Comparison of ENCODE assay signal across 9 mouse cellular contexts in genomic region chr7:29280801-29281200, GRCm38 (mm10). TPM values are rescaled to one million over a fixed set of nuclear protein-coding genes. Genes with fewer than 3 reads are reported as not detected.
DNase-seq lines count a peak whose midpoint lies in the region; ATAC-seq and TF ChIP-seq lines count a peak whose summit lies in the region.
"Had no signal": no experiment of that assay in that cellular context is flagged by ENCODE, and none has a peak within 500 bp of the region (broad histone marks: within the 10 kb centered on the region; RNA-seq: fewer than 3 reads in every experiment).

No protein-coding gene starts in this region.

- ATAC-seq in limb, embryonic 13.5 days (ENCODE audit: low FRiP score, low read depth): no peak
- no peak for ATAC-seq in stomach, embryonic 15.5 days (ENCODE audit: insufficient read depth, low FRiP score, low read depth)

- 12% methylated on average over 13 of the region's 13 CpGs for WGBS in cerebellum, adult 2 months
- WGBS in limb, embryonic 13.5 days: 10% methylated on average over 13 of the region's 13 CpGs
- 13% methylated on average over 13 of the region's 13 CpGs for WGBS in stomach, embryonic 15.5 days

- H3K4me2 ChIP-seq in limb, embryonic 13.5 days (replicated peaks): peak overlapping the region; percentile 98
- peak overlapping the region; percentile 93 for H3K4me2 ChIP-seq in stomach, embryonic 15.5 days

- no peaks in the 10 kb centered on the region for H3K9me3 ChIP-seq in limb, embryonic 13.5 days
- no peaks in the 10 kb centered on the region for H3K9me3 ChIP-seq in stomach, embryonic 15.5 days

- peak in 1 of 2 experiments; percentile 26 for DNase-seq in cerebellum, adult 2 months
- DNase-seq in cerebellum, adult 11 months: no peak
- DNase-seq in retina, postnatal 1 day: peak; percentile 32
- DNase-seq in retina, embryonic 14.5 days (ENCODE audit: low spot score): no peak
- DNase-seq in ovary, adult 18-20 months (ENCODE audit: low spot score): no peak
- no peak for DNase-seq in testis, postnatal 14 days (ENCODE audit: low spot score)

- no peak for TF ChIP-seq POLR2A in cerebellum, adult 2 months (IDR thresholded peaks at IDR 0.05; ENCODE audit: borderline replicate concordance, insufficient read depth, low read length)

- peaks cover 2% of the 10 kb centered on the region for H3K4me1 ChIP-seq in cerebellum, adult 2 months (ENCODE audit: control insufficient read depth, insufficient read depth, low read length)
- H3K4me1 ChIP-seq in limb, embryonic 13.5 days: peaks cover 35% of the 10 kb centered on the region
- peaks cover 8% of the 10 kb centered on the region; the same call in 1 of the 2 replicates for H3K4me1 ChIP-seq in stomach, embryonic 15.5 days

- H3K36me3 ChIP-seq in limb, embryonic 13.5 days: no peaks in the 10 kb centered on the region
- H3K36me3 ChIP-seq in stomach, embryonic 15.5 days: no peaks in the 10 kb centered on the region

- no peak overlapping the region for H3K27ac ChIP-seq in cerebellum, adult 2 months (ENCODE audit: insufficient read depth, low read length)
- no peak overlapping the region for H3K27ac ChIP-seq in limb, embryonic 13.5 days
- peak overlapping the region; percentile 92 for H3K27ac ChIP-seq in stomach, embryonic 15.5 days

- no peak for TF ChIP-seq CTCF in cerebellum, adult 2 months (IDR thresholded peaks at IDR 0.05; ENCODE audit: borderline replicate concordance, insufficient read depth, low read depth, low read length)

- H3K4me3 ChIP-seq in cerebellum, adult 2 months (replicated peaks; ENCODE audit: insufficient read depth, low read depth, low read length): peak overlapping the region; percentile 73
- H3K4me3 ChIP-seq in limb, embryonic 13.5 days: peak overlapping the region; percentile 70
- H3K4me3 ChIP-seq in stomach, embryonic 15.5 days (replicated peaks): peak overlapping the region; percentile 57

- H3K27me3 ChIP-seq in cerebellum, adult 2 months (ENCODE audit: control insufficient read depth, insufficient read depth, low read length): no peaks in the 10 kb centered on the region
- peaks cover 36% of the 10 kb centered on the region for H3K27me3 ChIP-seq in limb, embryonic 13.5 days
- H3K27me3 ChIP-seq in stomach, embryonic 15.5 days (replicated peaks): 0 out of 2 replicates have a peak, but pooled peaks cover 11% of the 10 kb centered on the region

- H3K9ac ChIP-seq in limb, embryonic 13.5 days: peak overlapping the region; percentile 74
- H3K9ac ChIP-seq in stomach, embryonic 15.5 days: peak overlapping the region; percentile 49; the same call in 1 of the 2 replicates

RNA-seq across cellular contexts. Expression of gene Spint2, which starts 0.9 kb away (rescaled TPM):
- 46.2 and 54.9 TPM in 2 replicates for polyA plus RNA-seq in cerebellum, adult 2 months (2012; rRNA removed)
- 110 and 112 TPM in 2 replicates for polyA plus RNA-seq in limb, embryonic 13.5 days (2015; fragmentation: Nextera tagmentation; extraction: Ambion mirVana)
- polyA plus RNA-seq in stomach, embryonic 15.5 days (2015; fragmentation: Nextera tagmentation; extraction: Ambion mirVana): 525 and 574 TPM in 2 replicates
- polyA plus RNA-seq: C2C12 had no signal

RNA-seq across cellular contexts. Expression of gene Ppp1r14a, which starts 8.3 kb away (rescaled TPM):
- 81.8 and 99.7 TPM in 2 replicates for polyA plus RNA-seq in cerebellum, adult 2 months (2012; rRNA removed)
- polyA plus RNA-seq in limb, embryonic 13.5 days (2015; fragmentation: Nextera tagmentation; extraction: Ambion mirVana): 5.8 and 7.5 TPM in 2 replicates
- polyA plus RNA-seq in stomach, embryonic 15.5 days (2015; fragmentation: Nextera tagmentation; extraction: Ambion mirVana): 42.7 and 56.7 TPM in 2 replicates

RNA-seq across cellular contexts. Expression of gene Dpf1, which starts 22.9 kb away (rescaled TPM):
- 28.3 and 29.8 TPM in 2 replicates for polyA plus RNA-seq in cerebellum, adult 2 months (2012; rRNA removed)
- 21.6 and 21.9 TPM in 2 replicates for polyA plus RNA-seq in limb, embryonic 13.5 days (2015; fragmentation: Nextera tagmentation; extraction: Ambion mirVana)
- 7.6 and 8.2 TPM in 2 replicates for polyA plus RNA-seq in stomach, embryonic 15.5 days (2015; fragmentation: Nextera tagmentation; extraction: Ambion mirVana)

RNA-seq across cellular contexts. Expression of gene 2200002D01Rik, which starts 32.5 kb away (rescaled TPM):
- polyA plus RNA-seq in cerebellum, adult 2 months (2012; rRNA removed): 0.38 and 0.48 TPM in 2 replicates
- 1.7 and 2.0 TPM in 2 replicates for polyA plus RNA-seq in limb, embryonic 13.5 days (2015; fragmentation: Nextera tagmentation; extraction: Ambion mirVana)
- polyA plus RNA-seq in stomach, embryonic 15.5 days (2015; fragmentation: Nextera tagmentation; extraction: Ambion mirVana): 67.4 and 70.6 TPM in 2 replicates

RNA-seq across cellular contexts. Expression of gene Yif1b, which starts 42.7 kb away (rescaled TPM):
- polyA plus RNA-seq in cerebellum, adult 2 months (2012; rRNA removed): 131 and 143 TPM in 2 replicates
- polyA plus RNA-seq in limb, embryonic 13.5 days (2015; fragmentation: Nextera tagmentation; extraction: Ambion mirVana): 123 and 124 TPM in 2 replicates
- polyA plus RNA-seq in stomach, embryonic 15.5 days (2015; fragmentation: Nextera tagmentation; extraction: Ambion mirVana): 83.7 and 85.8 TPM in 2 replicates
